Mouse (Mus musculus): ENCODE measurements at regions not wholly inside any gene's neighbourhood (a gene's known extent, or its start where the extent isn't known, plus 50 kb on each side); places are given as distances from the start of the nearest gene placed in this dataset.
"Not testable (repeated sequence)": the region's sequence is repeated elsewhere in the genome, so short reads cannot be mapped to it uniquely, and the experiment has no call there.

DNA sequence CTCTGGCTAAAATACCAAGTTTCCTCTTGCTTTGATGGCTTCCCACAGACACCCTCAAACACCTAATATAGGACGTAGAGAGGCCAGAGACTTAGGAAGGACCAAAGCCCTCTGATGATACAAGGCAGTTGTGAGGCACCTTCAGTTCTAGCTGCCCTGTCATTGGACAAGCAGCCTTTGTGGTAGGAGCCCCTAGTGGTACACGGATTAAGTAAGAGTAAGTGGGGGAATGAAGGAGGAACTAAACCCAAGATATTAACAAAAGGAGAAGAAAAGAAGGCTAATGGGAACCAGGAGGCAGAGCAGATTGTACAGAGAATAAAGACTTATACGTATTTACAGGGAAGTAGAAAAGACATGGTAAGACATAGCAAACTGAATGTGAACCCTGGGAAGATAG, 352.3 kb upstream of the Tmco5 start:
- H3K36me3 ChIP-seq (ENCODE audit: insufficient read depth, low read length); H3K27ac ChIP-seq (ENCODE audit: low read length); H3K27me3 ChIP-seq (ENCODE audit: insufficient read depth, low read length); H3K4me3 ChIP-seq (ENCODE audit: low read length); H3K9me3 ChIP-seq (ENCODE audit: low read length); ATAC-seq (ENCODE audit: low FRiP score, low TSS enrichment); H3K9ac ChIP-seq (replicated peaks; ENCODE audit: low read length); H3K4me1 ChIP-seq (ENCODE audit: insufficient read depth, low read length); H3K4me2 ChIP-seq (replicated peaks; ENCODE audit: low read depth, low read length): not testable (repeated sequence)
- 91% methylated on average over 1 of the region's 3 CpGs for WGBS

DNA sequence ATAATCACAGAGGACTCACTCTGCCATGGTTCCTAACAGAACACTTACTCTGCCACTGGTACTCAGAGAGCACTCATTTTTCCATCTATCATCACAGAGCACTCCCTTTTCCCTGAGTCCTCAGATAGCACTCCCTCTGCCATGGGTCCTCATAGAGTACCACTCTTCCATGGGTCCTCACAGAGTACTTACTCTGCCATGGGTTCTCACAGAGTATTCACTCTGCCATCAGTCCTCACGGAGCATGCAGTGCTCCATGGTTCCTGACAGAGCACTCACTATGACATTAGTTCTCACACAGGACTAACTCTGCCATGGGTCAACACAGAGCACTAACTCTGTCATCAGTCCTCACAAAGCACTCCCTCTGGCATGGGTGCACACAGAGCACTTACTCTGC, 342.0 kb upstream of the Tmco5 start:
- no peak overlapping the region for H3K4me2 ChIP-seq (replicated peaks; ENCODE audit: low read depth, low read length)
- H3K9ac ChIP-seq (replicated peaks; ENCODE audit: low read length), result no peak overlapping the region
- no peak overlapping the region for H3K27ac ChIP-seq (ENCODE audit: low read length)
- H3K36me3 ChIP-seq (ENCODE audit: insufficient read depth, low read length), result no peaks in the 10 kb centered on the region
- ATAC-seq (ENCODE audit: low FRiP score, low TSS enrichment), result no peak
- H3K4me1 ChIP-seq (ENCODE audit: insufficient read depth, low read length), result no peaks in the 10 kb centered on the region
- H3K27me3 ChIP-seq (ENCODE audit: insufficient read depth, low read length), result no peaks in the 10 kb centered on the region
- WGBS, result 87% methylated on average over 1 of the region's 1 CpGs
- peaks cover 31% of the 10 kb centered on the region for H3K9me3 ChIP-seq (ENCODE audit: low read length)
- H3K4me3 ChIP-seq (ENCODE audit: low read length), result no peak overlapping the region

DNA sequence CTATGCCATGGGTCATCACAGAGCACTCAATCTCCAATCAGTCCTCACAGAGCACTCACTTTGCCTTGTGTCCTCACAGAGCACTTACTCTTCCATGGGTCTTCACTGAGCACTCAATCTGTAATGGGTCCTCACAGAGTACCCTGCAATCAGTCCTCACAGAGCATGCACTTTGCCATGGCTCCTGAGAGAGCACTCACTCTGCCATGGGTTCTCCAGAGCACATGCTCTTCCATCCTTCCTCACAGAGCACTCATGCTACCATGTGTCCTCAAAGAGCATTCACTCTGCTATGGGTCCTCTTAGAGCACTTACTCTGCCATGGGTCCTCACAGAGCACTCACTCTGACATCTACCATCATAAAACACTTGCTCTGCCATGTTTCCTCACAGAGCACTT, 319.1 kb upstream of the Tmco5 start:
- H3K9ac ChIP-seq (replicated peaks; ENCODE audit: low read length), result no peak overlapping the region
- H3K9me3 ChIP-seq (ENCODE audit: low read length), result no peaks in the 10 kb centered on the region
- no peak overlapping the region for H3K4me2 ChIP-seq (replicated peaks; ENCODE audit: low read depth, low read length)
- H3K27me3 ChIP-seq (ENCODE audit: insufficient read depth, low read length), result no peaks in the 10 kb centered on the region
- H3K27ac ChIP-seq (ENCODE audit: low read length), result no peak overlapping the region
- H3K4me3 ChIP-seq (ENCODE audit: low read length), result no peak overlapping the region
- no peaks in the 10 kb centered on the region for H3K36me3 ChIP-seq (ENCODE audit: insufficient read depth, low read length)
- H3K4me1 ChIP-seq (ENCODE audit: insufficient read depth, low read length), result no peaks in the 10 kb centered on the region
- ATAC-seq (ENCODE audit: low FRiP score, low TSS enrichment), result no peak

DNA sequence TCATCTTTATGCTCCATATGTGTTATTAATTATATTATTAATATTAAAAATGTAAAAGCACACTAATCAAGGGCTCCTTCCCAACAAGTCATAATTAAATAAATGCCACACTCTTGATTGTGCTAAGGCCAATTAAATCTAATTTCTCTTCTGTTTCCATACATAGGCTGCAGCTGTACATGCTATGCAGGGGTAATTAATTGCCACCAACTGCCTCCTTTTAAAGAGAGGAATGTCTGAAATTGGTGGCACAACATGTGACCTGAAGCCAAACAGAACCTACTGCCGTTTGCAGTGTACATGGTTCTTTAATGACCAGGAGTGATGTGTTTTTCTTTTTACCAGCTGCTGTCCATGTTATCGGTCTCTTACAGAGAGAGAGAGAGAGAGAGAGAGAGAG, 294.5 kb upstream of the Tmco5 start:
- Histone ChIP-seq H3K4me1 (ENCODE audit: insufficient read depth, low read length) (no peaks in the 10 kb centered on the region), H3K4me2 (replicated peaks; ENCODE audit: low read depth, low read length) (no peak overlapping the region), H3K27me3 (ENCODE audit: insufficient read depth, low read length) (no peaks in the 10 kb centered on the region), H3K36me3 (ENCODE audit: insufficient read depth, low read length) (no peaks in the 10 kb centered on the region), H3K9me3 (ENCODE audit: low read length) (no peaks in the 10 kb centered on the region), H3K27ac (ENCODE audit: low read length) (no peak overlapping the region), H3K4me3 (ENCODE audit: low read length) (no peak overlapping the region), H3K9ac (replicated peaks; ENCODE audit: low read length) (no peak overlapping the region)
- no peak for ATAC-seq (ENCODE audit: low FRiP score, low TSS enrichment)
- WGBS, result 6% methylated on average over 2 of the region's 2 CpGs

DNA sequence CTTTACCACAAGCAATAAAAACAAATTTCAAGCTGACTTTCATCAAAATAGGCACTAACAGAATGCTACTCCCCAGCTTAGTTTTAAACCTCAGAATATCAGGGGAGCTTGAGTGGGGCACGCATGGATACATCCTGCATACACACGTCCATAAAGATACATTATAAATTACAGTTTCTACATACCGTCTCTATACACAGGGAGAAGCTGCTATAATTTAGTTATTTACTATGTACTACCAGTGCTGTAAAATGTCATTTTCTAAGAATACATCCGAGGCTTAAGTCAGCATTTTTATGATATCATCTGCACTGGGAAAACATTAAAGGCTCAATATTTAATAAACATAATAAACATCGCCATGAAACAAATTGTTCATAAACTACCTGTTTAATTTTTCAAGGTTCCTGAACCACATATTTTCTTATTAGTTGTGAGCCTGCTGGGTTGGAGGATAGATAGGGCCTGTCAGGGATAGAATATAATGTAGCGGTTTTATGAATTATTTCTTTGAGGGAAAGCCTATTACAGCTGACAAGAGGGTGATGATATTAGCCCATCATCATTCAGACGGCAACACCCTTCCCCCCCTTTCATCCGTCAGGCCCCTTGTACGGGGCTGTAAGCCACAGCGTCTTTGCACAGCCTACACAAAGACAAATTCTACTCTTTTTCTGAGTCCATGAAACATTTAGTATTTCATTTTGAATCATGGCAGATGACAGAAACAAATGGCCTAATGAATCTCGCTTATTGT, 292.1 kb upstream of the Tmco5 start:
- Histone ChIP-seq H3K27ac (ENCODE audit: low read length) (no peak overlapping the region), H3K4me3 (ENCODE audit: low read length) (no peak overlapping the region), H3K36me3 (ENCODE audit: insufficient read depth, low read length) (no peaks in the 10 kb centered on the region), H3K4me2 (replicated peaks; ENCODE audit: low read depth, low read length) (no peak overlapping the region), H3K4me1 (ENCODE audit: insufficient read depth, low read length) (no peaks in the 10 kb centered on the region), H3K9ac (replicated peaks; ENCODE audit: low read length) (no peak overlapping the region), H3K9me3 (ENCODE audit: low read length) (no peaks in the 10 kb centered on the region), H3K27me3 (ENCODE audit: insufficient read depth, low read length) (no peaks in the 10 kb centered on the region)
- ATAC-seq (ENCODE audit: low FRiP score, low TSS enrichment), result no peak
- 84% methylated on average over 11 of the region's 11 CpGs for WGBS

DNA sequence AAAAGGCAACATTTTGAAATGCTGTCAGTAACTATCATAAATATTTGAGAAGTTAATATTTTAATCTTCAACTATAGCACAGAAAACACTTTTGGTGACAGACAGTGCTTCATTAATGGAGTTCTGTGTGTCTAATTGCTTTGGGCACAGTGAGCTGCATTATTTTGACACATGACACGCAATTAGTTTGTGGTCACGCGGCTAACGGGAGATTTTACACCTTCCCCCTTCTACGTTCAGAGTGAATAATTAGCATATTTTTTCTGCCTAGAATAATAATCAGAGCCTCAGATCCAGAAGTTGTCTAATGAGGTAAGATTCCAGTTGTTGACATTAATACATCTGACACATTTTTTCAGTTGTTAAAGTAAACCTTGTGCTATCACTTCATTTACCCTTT, 272.6 kb upstream of the Tmco5 start:
- WGBS, result 90% methylated on average over 5 of the region's 5 CpGs
- Histone ChIP-seq H3K27me3 (ENCODE audit: insufficient read depth, low read length) (no peaks in the 10 kb centered on the region), H3K9ac (replicated peaks; ENCODE audit: low read length) (no peak overlapping the region), H3K4me2 (replicated peaks; ENCODE audit: low read depth, low read length) (no peak overlapping the region), H3K27ac (ENCODE audit: low read length) (no peak overlapping the region), H3K9me3 (ENCODE audit: low read length) (no peaks in the 10 kb centered on the region), H3K4me3 (ENCODE audit: low read length) (no peak overlapping the region), H3K4me1 (ENCODE audit: insufficient read depth, low read length) (no peaks in the 10 kb centered on the region), H3K36me3 (ENCODE audit: insufficient read depth, low read length) (no peaks in the 10 kb centered on the region)
- ATAC-seq (ENCODE audit: low FRiP score, low TSS enrichment), result no peak

DNA sequence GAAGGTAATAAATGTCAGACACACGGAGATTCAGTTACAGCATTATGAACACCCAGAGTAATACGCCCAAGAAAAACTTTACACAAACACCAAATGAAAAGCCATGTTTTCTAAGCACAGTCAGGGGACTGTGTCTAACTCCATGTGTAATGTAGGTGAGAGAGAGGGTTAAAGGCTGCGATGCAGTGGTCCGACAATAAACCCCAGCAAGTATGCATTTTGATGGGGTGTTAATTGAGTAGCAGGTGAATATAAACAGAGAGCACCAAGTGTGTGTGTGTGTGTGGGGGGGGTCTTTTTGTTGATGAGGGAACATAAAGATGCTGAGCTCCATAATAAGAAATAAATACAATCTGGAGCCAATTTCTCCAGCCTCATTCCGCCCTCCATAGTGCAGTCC, 238.6 kb upstream of the Tmco5 start:
- ATAC-seq (ENCODE audit: low FRiP score, low TSS enrichment), result no peak
- Histone ChIP-seq H3K4me3 (ENCODE audit: low read length) (no peak overlapping the region), H3K4me2 (replicated peaks; ENCODE audit: low read depth, low read length) (no peak overlapping the region), H3K9me3 (ENCODE audit: low read length) (no peaks in the 10 kb centered on the region), H3K27me3 (ENCODE audit: insufficient read depth, low read length) (no peaks in the 10 kb centered on the region), H3K9ac (replicated peaks; ENCODE audit: low read length) (no peak overlapping the region), H3K27ac (ENCODE audit: low read length) (no peak overlapping the region), H3K4me1 (ENCODE audit: insufficient read depth, low read length) (no peaks in the 10 kb centered on the region), H3K36me3 (ENCODE audit: insufficient read depth, low read length) (no peaks in the 10 kb centered on the region)
- 54% methylated on average over 5 of the region's 5 CpGs for WGBS

DNA sequence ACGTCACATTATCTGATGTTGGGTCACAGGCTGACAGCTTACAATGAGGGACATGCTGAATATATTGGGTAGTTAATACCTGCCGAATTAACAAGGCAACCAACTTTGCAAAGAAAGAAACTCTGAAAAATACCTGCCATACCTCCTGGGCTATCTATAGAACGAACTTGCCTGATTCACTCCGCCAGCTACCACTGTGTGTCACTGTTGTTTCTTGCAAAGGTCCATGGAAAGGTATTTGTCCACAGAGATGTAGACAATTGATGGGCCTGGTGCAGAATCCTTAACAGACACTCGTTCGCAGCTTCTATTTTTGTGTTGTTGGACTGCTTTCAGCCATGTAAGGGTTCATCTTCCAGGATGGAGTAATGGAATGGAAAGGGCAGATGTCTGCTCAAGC, 226.4 kb upstream of the Tmco5 start:
- Histone ChIP-seq H3K4me1 (ENCODE audit: insufficient read depth, low read length) (no peaks in the 10 kb centered on the region), H3K9me3 (ENCODE audit: low read length) (no peaks in the 10 kb centered on the region), H3K4me3 (ENCODE audit: low read length) (no peak overlapping the region), H3K27ac (ENCODE audit: low read length) (no peak overlapping the region), H3K27me3 (ENCODE audit: insufficient read depth, low read length) (no peaks in the 10 kb centered on the region), H3K9ac (replicated peaks; ENCODE audit: low read length) (no peak overlapping the region), H3K36me3 (ENCODE audit: insufficient read depth, low read length) (no peaks in the 10 kb centered on the region), H3K4me2 (replicated peaks; ENCODE audit: low read depth, low read length) (no peak overlapping the region)
- no peak for ATAC-seq (ENCODE audit: low FRiP score, low TSS enrichment)
- 85% methylated on average over 6 of the region's 6 CpGs for WGBS

DNA sequence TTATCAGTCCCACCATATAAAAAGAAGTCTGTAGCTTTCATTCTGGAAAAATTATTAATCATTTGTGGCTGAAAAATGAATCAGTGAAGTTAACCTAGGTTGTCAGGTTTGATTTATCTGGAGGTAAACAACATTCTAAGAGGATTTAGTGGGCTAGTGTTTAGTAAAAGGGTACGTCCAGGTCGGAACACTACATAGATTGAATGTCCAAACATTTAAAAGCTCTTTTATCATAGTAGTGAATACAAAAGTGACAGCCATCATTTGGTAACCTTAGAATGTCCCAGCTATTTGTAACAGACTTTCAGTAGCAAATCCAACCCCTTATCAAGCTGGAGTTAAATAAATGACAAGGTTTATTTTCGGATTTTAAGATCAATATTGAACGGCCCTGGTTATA, 192.7 kb upstream of the Tmco5 start:
- WGBS, result 67% methylated on average over 4 of the region's 4 CpGs
- no peaks in the 10 kb centered on the region for H3K36me3 ChIP-seq (ENCODE audit: insufficient read depth, low read length)
- no peak overlapping the region for H3K4me3 ChIP-seq (ENCODE audit: low read length)
- H3K27ac ChIP-seq (ENCODE audit: low read length), result no peak overlapping the region
- H3K4me1 ChIP-seq (ENCODE audit: insufficient read depth, low read length), result no peaks in the 10 kb centered on the region
- no peaks in the 10 kb centered on the region for H3K27me3 ChIP-seq (ENCODE audit: insufficient read depth, low read length)
- no peak overlapping the region for H3K9ac ChIP-seq (replicated peaks; ENCODE audit: low read length)
- no peak overlapping the region for H3K4me2 ChIP-seq (replicated peaks; ENCODE audit: low read depth, low read length)
- no peaks in the 10 kb centered on the region for H3K9me3 ChIP-seq (ENCODE audit: low read length)
- ATAC-seq (ENCODE audit: low FRiP score, low TSS enrichment), result no peak

DNA sequence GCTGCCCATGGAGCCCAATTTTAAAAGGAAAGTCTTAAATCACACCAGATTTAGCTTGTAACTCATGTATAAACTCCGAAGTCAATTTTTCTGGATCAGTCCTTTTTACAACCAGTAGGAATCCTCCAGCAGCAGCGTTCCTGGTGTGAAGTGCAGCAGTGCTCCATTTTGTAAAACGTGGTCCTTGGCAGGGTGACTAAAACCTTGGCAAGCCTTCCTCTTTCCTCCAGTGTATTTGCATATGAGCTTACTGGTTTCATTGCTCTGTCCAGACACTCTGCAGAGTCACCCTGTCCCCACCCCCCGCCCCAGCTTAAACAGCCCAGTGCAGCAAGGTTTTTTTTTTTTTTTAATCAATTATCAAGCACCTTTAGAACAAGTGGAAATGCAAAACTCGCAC, 180.9 kb upstream of the Tmco5 start:
- Histone ChIP-seq H3K36me3 (ENCODE audit: insufficient read depth, low read length) (no peaks in the 10 kb centered on the region), H3K4me3 (ENCODE audit: low read length) (no peak overlapping the region), H3K9ac (replicated peaks; ENCODE audit: low read length) (no peak overlapping the region), H3K9me3 (ENCODE audit: low read length) (no peaks in the 10 kb centered on the region), H3K4me2 (replicated peaks; ENCODE audit: low read depth, low read length) (no peak overlapping the region), H3K27ac (ENCODE audit: low read length) (no peak overlapping the region), H3K4me1 (ENCODE audit: insufficient read depth, low read length) (no peaks in the 10 kb centered on the region), H3K27me3 (ENCODE audit: insufficient read depth, low read length) (no peaks in the 10 kb centered on the region)
- 68% methylated on average over 5 of the region's 5 CpGs for WGBS
- ATAC-seq (ENCODE audit: low FRiP score, low TSS enrichment), result no peak

Data from kidney, embryonic 16.5 days (tissue).